In the genomic region with DNA sequence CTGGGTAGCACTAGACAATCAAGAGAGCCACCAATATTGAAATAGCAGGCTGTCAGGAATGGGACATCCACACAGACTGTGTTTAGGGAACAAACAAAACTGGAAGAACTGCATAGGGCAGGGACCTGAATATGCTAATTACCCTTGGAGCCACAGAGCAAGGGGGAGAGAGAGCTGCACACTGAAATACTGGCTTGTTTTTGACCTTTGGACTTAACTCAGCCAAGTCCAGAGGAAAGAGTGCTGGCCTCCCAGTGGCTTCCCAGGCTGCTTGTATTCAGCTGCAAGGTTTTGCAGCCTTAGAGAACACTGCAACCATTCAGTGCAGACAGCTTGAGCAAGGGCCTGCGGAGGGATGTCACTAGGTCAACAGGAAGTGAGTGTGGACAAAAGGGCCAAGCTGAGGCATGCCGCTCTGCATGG, we compare ENCODE assay signal across 7 mouse cellular contexts.
DNase-seq lines count a peak whose midpoint lies in the region; TF ChIP-seq lines count a peak whose summit lies in the region.

No protein-coding gene starts in this region.

- intact Hi-C loops in left cerebral cortex, adult 2 months (cut with DNase I), result no loop called here

- H3K36me3 ChIP-seq in heart, embryonic 10.5 days, result no peaks in the 10 kb centered on the region
- H3K36me3 ChIP-seq in midbrain, embryonic 10.5 days, result no peaks in the 10 kb centered on the region

- H3K27me3 ChIP-seq in heart, embryonic 10.5 days (ENCODE audit: insufficient read depth, poor library complexity, severe bottlenecking), result no peaks in the 10 kb centered on the region
- no peaks in the 10 kb centered on the region for H3K27me3 ChIP-seq in midbrain, embryonic 10.5 days (ENCODE audit: low read depth, poor library complexity, severe bottlenecking)

- WGBS in lung, adult 2 months, result 30% methylated on average over 2 of the region's 2 CpGs
- WGBS in heart, embryonic 10.5 days, result 40% methylated on average over 2 of the region's 2 CpGs
- WGBS in midbrain, embryonic 10.5 days, result 17% methylated on average over 2 of the region's 2 CpGs

- no peaks in the 10 kb centered on the region for H3K9me3 ChIP-seq in heart, embryonic 10.5 days
- no peaks in the 10 kb centered on the region for H3K9me3 ChIP-seq in midbrain, embryonic 10.5 days (replicated peaks)

- H3K27ac ChIP-seq in heart, embryonic 10.5 days, result peak overlapping the region; percentile 24; the same call in 1 of the 2 replicates
- peak overlapping the region; percentile 59 for H3K27ac ChIP-seq in midbrain, embryonic 10.5 days (replicated peaks)
- H3K27ac ChIP-seq in left cerebral cortex, adult 2 months, result no peak overlapping the region

- no peaks in the 10 kb centered on the region; the same call in 1 of the 2 replicates for H3K4me1 ChIP-seq in lung, adult 2 months (ENCODE audit: control insufficient read depth, insufficient read depth, low read length)
- peaks cover 28% of the 10 kb centered on the region for H3K4me1 ChIP-seq in heart, embryonic 10.5 days
- H3K4me1 ChIP-seq in midbrain, embryonic 10.5 days, result peaks cover 17% of the 10 kb centered on the region

- peak; percentile 28 to 37 for DNase-seq in lung, adult 18-20 months
- DNase-seq in lung, adult 2 months, result no peak
- peak; percentile 66 for DNase-seq in heart, embryonic 10.5 days (ENCODE audit: low spot score)
- DNase-seq in kidney, postnatal 10 days, result peak; percentile 69
- DNase-seq in midbrain, embryonic 10.5 days (ENCODE audit: low spot score), result peak; percentile 56
- no peak for DNase-seq in left cerebral cortex, adult 2 months (ENCODE audit: extremely low spot score in 1 of 2, low spot score in 2 of 2)
- no peak for DNase-seq in layer of hippocampus, adult 9-10 months (ENCODE audit: low spot score)

- no peak for TF ChIP-seq CTCF in lung, adult 2 months (IDR thresholded peaks at IDR 0.05; ENCODE audit: insufficient read depth, low read length)
- TF ChIP-seq CTCF in left cerebral cortex, adult 2 months (IDR thresholded peaks at IDR 0.05), result no peak

- no peak for TF ChIP-seq POLR2A in lung, adult 2 months (IDR thresholded peaks at IDR 0.05; ENCODE audit: borderline replicate concordance, extremely low read depth, low read depth, low read length)

- no peak overlapping the region for H3K4me3 ChIP-seq in lung, adult 2 months (replicated peaks; ENCODE audit: extremely low read depth, low read depth, low read length)
- H3K4me3 ChIP-seq in heart, embryonic 10.5 days, result no peak overlapping the region
- H3K4me3 ChIP-seq in midbrain, embryonic 10.5 days, result no peak overlapping the region
- H3K4me3 ChIP-seq in left cerebral cortex, adult 2 months, result no peak overlapping the region

Comparison
In these comparisons a context has a peak if more than half of its experiments do, and no peak if none do; other contexts are left out.
1. DNase-seq: peak in lung, adult 18-20 months (2 of 2), heart, embryonic 10.5 days (single experiment), kidney, postnatal 10 days (single experiment) and midbrain, embryonic 10.5 days (single experiment); none in lung, adult 2 months (single experiment), left cerebral cortex, adult 2 months (0 of 2) and layer of hippocampus, adult 9-10 months (single experiment).